Mouse (Mus musculus) stomach, embryonic 16.5 days (tissue): ENCODE measurements at regions not wholly inside any gene's neighbourhood (a gene's known extent, or its start where the extent isn't known, plus 50 kb on each side); places are given as distances from the start of the nearest gene placed in this dataset.
"Not testable (repeated sequence)": the region's sequence is repeated elsewhere in the genome, so short reads cannot be mapped to it uniquely, and the experiment has no call there.

ENCODE experiments used
- ATAC-seq: fragments of 200-750 bp; cut with Nextera tagmentation; 2 replicates; pipeline ENCODE4 v1.8.0; 2017; ENCODE audit warnings: moderate number of reproducible peaks, moderate TSS enrichment; ENCODE audit not compliant: insufficient read depth, low FRiP score
- H3K27ac ChIP-seq: fragments of 300-500 bp; sonication (generic); 2 replicates; pipeline ENCODE4 v1.5.1; 2014; ENCODE audit warnings: low read length
- H3K27me3 ChIP-seq: fragments of 300-500 bp; sonication (generic); 2 replicates; pipeline ENCODE4 v1.6.1; 2014; ENCODE audit warnings: low read length, control low read depth, mixed read lengths; ENCODE audit not compliant: control insufficient read depth, insufficient read depth
- H3K36me3 ChIP-seq: fragments of 300-500 bp; sonication (generic); 2 replicates; pipeline ENCODE4 v1.6.1; 2014; ENCODE audit warnings: low read length; ENCODE audit not compliant: control insufficient read depth, insufficient read depth
- H3K4me1 ChIP-seq: fragments of 300-500 bp; sonication (generic); 2 replicates; pipeline ENCODE4 v1.6.1; 2014; ENCODE audit warnings: low read length, control low read depth, mixed read lengths; ENCODE audit not compliant: control insufficient read depth, insufficient read depth
- H3K4me2 ChIP-seq: fragments of 300-500 bp; sonication (generic); 2 replicates; pipeline ENCODE4 v1.6.1; 2014; ENCODE audit warnings: low read depth, low read length, mixed read lengths
- H3K4me3 ChIP-seq: fragments of 300-500 bp; sonication (generic); replicated peaks from 2 replicates; pipeline ENCODE4 v1.5.1; 2014; ENCODE audit warnings: mild to moderate bottlenecking, low read length
- H3K9ac ChIP-seq: fragments of 300-500 bp; sonication (generic); 2 replicates; pipeline ENCODE4 v1.6.1; 2014; ENCODE audit warnings: low read length
- H3K9me3 ChIP-seq: fragments of 300-500 bp; sonication (generic); replicated peaks from 2 replicates; pipeline ENCODE4 v1.6.1; 2016; ENCODE audit warnings: low read length, control low read depth; ENCODE audit not compliant: control insufficient read depth
- WGBS: fragments of 180-500 bp; shearing (Covaris S2); extraction: QIAGEN DNeasy Blood & Tissue Kit; methylation state at CpG from one replicate; pipeline ENCODE4 v1.1.7; 2014; 5-methylcytosine and 5-hydroxymethylcytosine counted together

- no peak overlapping the region for H3K4me2 ChIP-seq
- no peaks in the 10 kb centered on the region for H3K9me3 ChIP-seq
- ATAC-seq = no peak
- H3K27ac ChIP-seq = no peak overlapping the region
- peaks cover 13% of the 10 kb centered on the region for H3K4me1 ChIP-seq
- H3K27me3 ChIP-seq = no peaks in the 10 kb centered on the region
- no peak overlapping the region for H3K9ac ChIP-seq
- WGBS = 59% methylated on average over 2 of the region's 2 CpGs
- no peaks in the 10 kb centered on the region for H3K36me3 ChIP-seq
- H3K4me3 ChIP-seq = no peak overlapping the region
Observed at GRCm38 (mm10) chr10:111642683-111643082, 136.6 kb downstream of the Phlda1 start.

GRCm38 (mm10) chr10:111653773-111654172 is 147.7 kb downstream of the Phlda1 start:
- H3K4me1 ChIP-seq, H3K27ac ChIP-seq, H3K9me3 ChIP-seq, H3K36me3 ChIP-seq, H3K27me3 ChIP-seq, H3K4me2 ChIP-seq, H3K9ac ChIP-seq, H3K4me3 ChIP-seq, ATAC-seq: not testable (repeated sequence)
- WGBS = 55% methylated on average over 1 of the region's 2 CpGs

GRCm38 (mm10) chr10:111654364-111655226 is 148.5 kb downstream of the Phlda1 start:
- ATAC-seq = no peak

GRCm38 (mm10) chr10:111658828-111659227 is 152.7 kb downstream of the Phlda1 start:
- H3K36me3 ChIP-seq = no peaks in the 10 kb centered on the region
- H3K9ac ChIP-seq = no peak overlapping the region
- no peak overlapping the region for H3K27ac ChIP-seq
- no peak for ATAC-seq
- no peak overlapping the region for H3K4me2 ChIP-seq
- no peak overlapping the region for H3K4me3 ChIP-seq
- no peaks in the 10 kb centered on the region for H3K4me1 ChIP-seq
- H3K9me3 ChIP-seq = no peaks in the 10 kb centered on the region
- WGBS = 51% methylated on average over 9 of the region's 9 CpGs
- no peaks in the 10 kb centered on the region for H3K27me3 ChIP-seq

More at GRCm38 (mm10) chr10:111654364-111655226, 148.5 kb downstream of the Phlda1 start:
- no peaks in the 10 kb centered on the region for H3K9me3 ChIP-seq
- H3K4me2 ChIP-seq = no peak overlapping the region
- H3K27me3 ChIP-seq = no peaks in the 10 kb centered on the region
- H3K27ac ChIP-seq = no peak overlapping the region; the same call in 1 of the 2 replicates
- H3K4me1 ChIP-seq = no peaks in the 10 kb centered on the region
- WGBS = 73% methylated on average over 22 of the region's 22 CpGs
- H3K9ac ChIP-seq = no peak overlapping the region
- no peaks in the 10 kb centered on the region for H3K36me3 ChIP-seq
- H3K4me3 ChIP-seq = no peak overlapping the region

- Histone ChIP-seq H3K4me3 (no peak overlapping the region), H3K36me3 (no peaks in the 10 kb centered on the region), H3K27me3 (no peaks in the 10 kb centered on the region), H3K9me3 (no peaks in the 10 kb centered on the region), H3K4me1 (no peaks in the 10 kb centered on the region), H3K9ac (no peak overlapping the region), H3K4me2 (no peak overlapping the region), H3K27ac (no peak overlapping the region)
- ATAC-seq = no peak
- WGBS = 89% methylated on average over 1 of the region's 1 CpGs
Observed at GRCm38 (mm10) chr10:111662665-111663064, 156.6 kb downstream of the Phlda1 start.

- 84% methylated on average over 14 of the region's 14 CpGs for WGBS
- Histone ChIP-seq H3K4me2 (no peak overlapping the region), H3K4me3 (no peak overlapping the region), H3K4me1 (peaks cover 7% of the 10 kb centered on the region), H3K36me3 (no peaks in the 10 kb centered on the region), H3K27me3 (no peaks in the 10 kb centered on the region), H3K27ac (no peak overlapping the region), H3K9ac (no peak overlapping the region), H3K9me3 (no peaks in the 10 kb centered on the region)
- no peak for ATAC-seq
Observed at GRCm38 (mm10) chr10:111665834-111666233, 159.7 kb downstream of the Phlda1 start.

- Histone ChIP-seq H3K4me1 (peaks cover 14% of the 10 kb centered on the region), H3K4me2 (no peak overlapping the region), H3K27me3 (no peaks in the 10 kb centered on the region), H3K4me3 (no peak overlapping the region), H3K9me3 (no peaks in the 10 kb centered on the region), H3K27ac (no peak overlapping the region), H3K9ac (no peak overlapping the region), H3K36me3 (no peaks in the 10 kb centered on the region)
- no peak for ATAC-seq
- 83% methylated on average over 13 of the region's 13 CpGs for WGBS
Observed at GRCm38 (mm10) chr10:111666963-111667362, 160.9 kb downstream of the Phlda1 start.

- H3K36me3 ChIP-seq = no peaks in the 10 kb centered on the region
- H3K27ac ChIP-seq = no peak overlapping the region
- H3K4me3 ChIP-seq = no peak overlapping the region
- H3K4me1 ChIP-seq = peaks cover 30% of the 10 kb centered on the region
- H3K4me2 ChIP-seq = no peak overlapping the region
- WGBS = 90% methylated on average over 1 of the region's 1 CpGs
- no peaks in the 10 kb centered on the region for H3K27me3 ChIP-seq
- ATAC-seq = no peak
- no peaks in the 10 kb centered on the region for H3K9me3 ChIP-seq
- no peak overlapping the region for H3K9ac ChIP-seq
Observed at GRCm38 (mm10) chr10:111668639-111669038, 162.6 kb downstream of the Phlda1 start.

GRCm38 (mm10) chr10:111669658-111670057 is 163.6 kb downstream of the Phlda1 start:
- H3K4me1 ChIP-seq = peaks cover 37% of the 10 kb centered on the region
- H3K9me3 ChIP-seq = no peaks in the 10 kb centered on the region
- no peak overlapping the region for H3K4me3 ChIP-seq
- H3K4me2 ChIP-seq = no peak overlapping the region
- ATAC-seq = peak; percentile 14; the same call in 1 of the 2 replicates
- H3K36me3 ChIP-seq = no peaks in the 10 kb centered on the region
- H3K9ac ChIP-seq = no peak overlapping the region
- 57% methylated on average over 6 of the region's 6 CpGs for WGBS
- 0 out of 2 replicates have a peak overlapping the region, but pooled peaks have one; percentile 8 for H3K27ac ChIP-seq
- H3K27me3 ChIP-seq = no peaks in the 10 kb centered on the region
